Mouse (Mus musculus) erythroblast, embryonic 14.5 days (primary cell): ENCODE results near the gene Slx4ip.

Experiments
- GATA1 ChIP-seq: IDR thresholded peaks from 2 replicates; pipeline ENCODE4 v1.6.1; 2012; ENCODE audit warnings: low read length, inconsistent platforms, mixed read lengths
- TAL1 ChIP-seq: IDR thresholded peaks from 3 replicates; pipeline ENCODE4 v1.6.1; 2012; ENCODE audit warnings: low read length, inconsistent platforms, mixed read lengths

- no peak for TF ChIP-seq GATA1
- no peak for TF ChIP-seq TAL1
Measured at GRCm38 (mm10) chr2:137109321-137110213, 218.5 kb downstream of the Slx4ip start.
